Mouse (Mus musculus) stomach, postnatal 0 days (tissue): ENCODE measurements around the gene Myrf. TPM values are rescaled to one million over a fixed set of nuclear protein-coding genes. Genes with fewer than 3 reads are reported as not detected.
"Not testable (repeated sequence)": the region's sequence is repeated elsewhere in the genome, so short reads cannot be mapped to it uniquely, and the experiment has no call there.

Experiments used
- ATAC-seq: fragments of 200-750 bp; cut with Nextera tagmentation; 2 replicates; pipeline ENCODE4 v1.8.0; 2017; ENCODE audit not compliant: low FRiP score, low TSS enrichment
- DNase-seq: peaks from one replicate; pipeline ENCODE4 v3.0.0-alpha.2; 2016; ENCODE audit warnings: low spot score
- H3K27ac ChIP-seq: fragments of 300-500 bp; sonication (generic); replicated peaks from 2 replicates; pipeline ENCODE4 v1.5.1; 2014; ENCODE audit warnings: mild to moderate bottlenecking, control low read depth
- H3K27me3 ChIP-seq: fragments of 300-500 bp; sonication (generic); 2 replicates; pipeline ENCODE4 v1.6.1; 2014; ENCODE audit warnings: low read length; ENCODE audit not compliant: control insufficient read depth, insufficient read depth
- H3K36me3 ChIP-seq: fragments of 300-500 bp; sonication (generic); 2 replicates; pipeline ENCODE4 v1.6.1; 2014; ENCODE audit warnings: low read length, mixed read lengths; ENCODE audit not compliant: control insufficient read depth, insufficient read depth
- H3K4me1 ChIP-seq: fragments of 300-500 bp; sonication (generic); replicated peaks from 2 replicates; pipeline ENCODE4 v1.6.1; 2014; ENCODE audit warnings: antibody characterized with exemption; ENCODE audit not compliant: control insufficient read depth, insufficient read depth
- H3K4me2 ChIP-seq: fragments of 300-500 bp; sonication (generic); replicated peaks from 2 replicates; pipeline ENCODE4 v1.6.1; 2014; ENCODE audit warnings: low read depth, mild to moderate bottlenecking, control low read depth, moderate library complexity
- H3K4me3 ChIP-seq: fragments of 300-500 bp; sonication (generic); 2 replicates; pipeline ENCODE4 v1.5.1; 2014; ENCODE audit warnings: low read depth, low read length, control low read depth
- H3K9ac ChIP-seq: fragments of 300-500 bp; sonication (generic); 2 replicates; pipeline ENCODE4 v1.6.1; 2014; ENCODE audit warnings: mild to moderate bottlenecking, low read length, control low read depth, mixed read lengths
- H3K9me3 ChIP-seq: fragments of 300-500 bp; sonication (generic); 2 replicates; pipeline ENCODE4 v1.6.1; 2016; ENCODE audit warnings: low read length; ENCODE audit not compliant: control insufficient read depth
- CTCF ChIP-seq: IDR thresholded peaks from 2 replicates; pipeline ENCODE4 v1.5.1; 2016; ENCODE audit warnings: antibody characterized with exemption, low read depth, mild to moderate bottlenecking, moderate library complexity
- EP300 ChIP-seq: optimal IDR thresholded peaks from 2 replicates; pipeline ENCODE3; 2016; ENCODE audit warnings: antibody characterized with exemption
- WGBS: fragments of 180-500 bp; shearing (Covaris S2); extraction: QIAGEN DNeasy Blood & Tissue Kit; methylation state at CpG from one replicate; pipeline ENCODE4 v1.1.7; 2014; 5-methylcytosine and 5-hydroxymethylcytosine counted together
- polyA plus RNA-seq: library from polyadenylated mRNA; unstranded; fragments of >200 nt; fragmentation: Nextera tagmentation; extraction: Ambion mirVana; gene quantifications from 2 replicates; pipeline ENCODE4 v1.2.1, GENCODE M21; 2015

The Myrf gene
- polyA plus RNA-seq, 1 experiment from 2014 or later, result 9.6 TPM

- Histone ChIP-seq H3K27ac (no peak overlapping the region), H3K36me3 (no peaks in the 10 kb centered on the region), H3K9ac (no peak overlapping the region)
Measured at GRCm38 (mm10) chr19:10171846-10172245, 68.7 kb downstream of the Myrf start.

GRCm38 (mm10) chr19:10171359-10171758 is 69.2 kb downstream of the Myrf start:
- H3K27ac ChIP-seq, result no peak overlapping the region
- H3K4me3 ChIP-seq, result no peak overlapping the region
- no peaks in the 10 kb centered on the region for H3K36me3 ChIP-seq
- H3K4me2 ChIP-seq, result no peak overlapping the region
- 74% methylated on average over 7 of the region's 7 CpGs for WGBS
- no peaks in the 10 kb centered on the region for H3K9me3 ChIP-seq
- H3K27me3 ChIP-seq, result no peaks in the 10 kb centered on the region
- H3K4me1 ChIP-seq, result no peaks in the 10 kb centered on the region
- ATAC-seq (no peak), DNase-seq (no peak)
- H3K9ac ChIP-seq, result no peak overlapping the region
- TF ChIP-seq EP300 (no peak), CTCF (no peak)

More at GRCm38 (mm10) chr19:10171846-10172245, 68.7 kb downstream of the Myrf start:
- H3K4me2 ChIP-seq, result no peak overlapping the region
- DNase-seq (no peak), ATAC-seq (no peak)
- H3K4me3 ChIP-seq, result no peak overlapping the region
- no peaks in the 10 kb centered on the region for H3K4me1 ChIP-seq
- H3K9me3 ChIP-seq, result no peaks in the 10 kb centered on the region
- TF ChIP-seq EP300 (no peak), CTCF (no peak)
- no peaks in the 10 kb centered on the region for H3K27me3 ChIP-seq

- no peak overlapping the region for H3K4me3 ChIP-seq
- H3K9me3 ChIP-seq, result no peaks in the 10 kb centered on the region
- TF ChIP-seq EP300 (no peak), CTCF (no peak)
- H3K36me3 ChIP-seq, result no peaks in the 10 kb centered on the region
- H3K9ac ChIP-seq, result no peak overlapping the region
- no peaks in the 10 kb centered on the region for H3K4me1 ChIP-seq
- H3K27me3 ChIP-seq, result no peaks in the 10 kb centered on the region
- ATAC-seq, result no peak
- no peak overlapping the region for H3K27ac ChIP-seq
- 28% methylated on average over 1 of the region's 1 CpGs for WGBS
- DNase-seq, result no peak
- no peak overlapping the region for H3K4me2 ChIP-seq
Measured at GRCm38 (mm10) chr19:10170466-10170865, 70.1 kb downstream of the Myrf start.

GRCm38 (mm10) chr19:10169692-10170330 is 70.7 kb downstream of the Myrf start:
- not testable (repeated sequence) for H3K4me2 ChIP-seq, H3K27ac ChIP-seq, H3K36me3 ChIP-seq, H3K9me3 ChIP-seq, H3K9ac ChIP-seq, H3K27me3 ChIP-seq, ATAC-seq, H3K4me3 ChIP-seq, DNase-seq, H3K4me1 ChIP-seq
- 89% methylated on average over 3 of the region's 3 CpGs for WGBS

GRCm38 (mm10) chr19:10169179-10169578 is 71.4 kb downstream of the Myrf start:
- H3K27me3 ChIP-seq, result no peaks in the 10 kb centered on the region
- no peak for TF ChIP-seq CTCF
- no peak for TF ChIP-seq EP300
- H3K9me3 ChIP-seq, result no peaks in the 10 kb centered on the region
- H3K27ac ChIP-seq, result no peak overlapping the region
- H3K4me2 ChIP-seq, result no peak overlapping the region
- H3K4me1 ChIP-seq, result no peaks in the 10 kb centered on the region
- no peak overlapping the region for H3K9ac ChIP-seq
- no peak for ATAC-seq
- DNase-seq, result no peak
- no peaks in the 10 kb centered on the region for H3K36me3 ChIP-seq
- no peak overlapping the region for H3K4me3 ChIP-seq

- DNase-seq (no peak), ATAC-seq (no peak)
- Histone ChIP-seq H3K27me3 (no peaks in the 10 kb centered on the region), H3K4me3 (no peak overlapping the region), H3K4me1 (no peaks in the 10 kb centered on the region), H3K9me3 (no peaks in the 10 kb centered on the region), H3K36me3 (no peaks in the 10 kb centered on the region), H3K27ac (no peak overlapping the region), H3K9ac (no peak overlapping the region), H3K4me2 (no peak overlapping the region)
- 57% methylated on average over 3 of the region's 3 CpGs for WGBS
- TF ChIP-seq EP300 (no peak), CTCF (no peak)
Measured at GRCm38 (mm10) chr19:10168441-10168840, 72.1 kb downstream of the Myrf start.
